Mouse (Mus musculus): ENCODE measurements around the gene Ppp1r3f. TPM values are rescaled to one million over a fixed set of nuclear protein-coding genes. Genes with fewer than 3 reads are reported as not detected.

Ppp1r3f gene
- total RNA-seq, 2 experiments from 2014 or later = 0.68 TPM; not detected in 1

DNA sequence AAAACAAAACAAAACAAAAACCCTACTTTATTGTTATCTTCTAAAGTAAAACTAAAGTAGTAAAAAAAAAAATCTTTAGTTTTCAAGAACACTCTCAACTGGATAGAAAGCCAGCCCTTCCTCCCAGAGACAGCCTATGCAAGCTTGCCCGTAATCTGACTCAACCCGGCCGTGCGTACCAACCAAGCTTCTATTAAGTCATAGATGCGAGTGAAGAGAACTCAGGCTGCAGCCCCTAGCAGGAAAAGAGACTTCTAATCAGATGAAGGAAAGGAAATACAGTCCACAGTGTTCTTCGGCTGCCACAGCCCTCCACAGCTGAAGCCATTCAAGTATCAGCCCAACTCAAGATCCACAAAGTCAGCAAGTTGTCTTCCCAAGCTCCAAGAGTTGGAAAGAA, 7.7 kb downstream of the Ppp1r3f start:
- no peak for ATAC-seq (replicated peaks; ENCODE audit: low FRiP score, poor library complexity, severe bottlenecking)

DNA sequence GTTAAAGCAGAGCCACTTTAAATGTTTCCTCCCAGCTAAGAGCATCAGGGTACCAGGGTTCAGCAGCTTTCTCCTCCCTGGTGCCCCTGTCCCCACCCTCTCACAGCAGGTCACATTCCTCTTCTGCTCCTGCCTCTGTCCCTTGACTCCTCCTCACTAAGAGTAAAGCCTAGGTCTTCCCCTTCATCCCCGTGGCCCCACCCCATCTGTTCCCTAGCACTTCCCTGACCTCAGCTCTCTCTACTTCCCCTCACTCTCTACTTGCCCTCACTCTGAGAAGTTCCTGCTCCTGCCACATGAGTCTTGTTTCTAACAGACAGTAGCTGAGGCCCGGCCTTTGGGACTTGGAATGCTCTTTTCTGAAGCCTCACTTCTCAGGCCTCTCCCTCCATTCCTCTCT, 11.0 kb downstream of the Ppp1r3f start:
- ATAC-seq (replicated peaks; ENCODE audit: low FRiP score, poor library complexity, severe bottlenecking) = no peak

DNA sequence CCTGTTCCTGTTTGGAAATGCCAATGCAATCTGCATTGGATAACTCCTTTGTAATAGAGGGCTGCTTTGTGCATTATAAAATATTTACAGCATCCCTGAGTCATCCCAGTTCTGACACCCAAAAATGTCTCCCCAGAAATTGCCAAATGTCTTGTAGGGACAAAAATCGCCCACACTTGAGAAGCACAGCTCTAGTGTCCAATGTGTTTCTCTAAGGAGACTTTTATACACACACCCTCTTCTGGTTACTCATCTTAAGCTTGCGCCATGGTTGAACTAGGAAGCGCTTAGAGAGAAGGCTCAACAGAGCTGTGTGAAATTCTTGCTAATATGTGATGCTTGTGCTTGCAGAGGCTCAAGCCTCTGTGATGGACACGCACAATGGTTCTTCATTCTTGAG, 20.6 kb downstream of the Ppp1r3f start:
- no peak for ATAC-seq (replicated peaks; ENCODE audit: low FRiP score, poor library complexity, severe bottlenecking)

DNA sequence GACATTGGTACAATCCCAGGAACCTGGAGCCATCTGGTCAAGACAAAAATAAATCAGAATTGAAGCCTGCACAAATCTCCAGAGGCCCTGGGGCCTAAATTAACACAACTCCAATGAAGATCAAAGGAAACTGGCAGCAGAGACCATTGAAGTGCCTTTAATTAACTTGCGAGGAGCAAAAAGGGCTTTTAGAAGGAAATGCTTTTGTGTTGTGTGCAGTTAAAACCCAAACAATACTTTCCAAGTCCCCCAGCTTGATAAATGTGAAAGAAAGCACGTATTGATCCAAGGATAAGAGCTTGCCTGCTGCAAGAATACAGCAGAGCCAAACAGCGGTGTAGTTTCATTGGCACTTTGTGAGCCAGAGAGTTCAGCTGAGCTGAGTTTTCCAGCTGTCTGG, 49.1 kb downstream of the Ppp1r3f start:
- ATAC-seq (replicated peaks; ENCODE audit: low FRiP score, poor library complexity, severe bottlenecking) = no peak

Other genes starting within 250 kb of the Ppp1r3f start
- gene Usp27x, start 198.5 kb downstream of the Ppp1r3f start, total RNA-seq (2015; ENCODE audit: low replicate concordance) = 0.38 TPM in 1 of 2 replicates, not detected in the other
- not detected in 2 replicates for gene Usp27x, start 198.5 kb downstream of the Ppp1r3f start, total RNA-seq (2017; ENCODE audit: low replicate concordance)
- not detected in 2 replicates for gene Foxp3, start 639 bp downstream of the Ppp1r3f start, total RNA-seq (2015; ENCODE audit: low replicate concordance)
- not detected in 2 replicates for gene Foxp3, start 639 bp downstream of the Ppp1r3f start, total RNA-seq (2017; ENCODE audit: low replicate concordance)
- gene Ccdc22, start 31.2 kb upstream of the Ppp1r3f start, total RNA-seq (2015; ENCODE audit: low replicate concordance) = 3.1 and 4.0 TPM in 2 replicates
- gene Ccdc22, start 31.2 kb upstream of the Ppp1r3f start, total RNA-seq (2017; ENCODE audit: low replicate concordance) = 6.0 and 6.4 TPM in 2 replicates
- not detected in 2 replicates for gene Cacna1f, start 32.8 kb upstream of the Ppp1r3f start, total RNA-seq (2015; ENCODE audit: low replicate concordance)
- gene Cacna1f, start 32.8 kb upstream of the Ppp1r3f start, total RNA-seq (2017; ENCODE audit: low replicate concordance) = not detected in 2 replicates
- gene Syp, start 64.2 kb upstream of the Ppp1r3f start, total RNA-seq (2015; ENCODE audit: low replicate concordance) = 15.6 TPM in 1 of 2 replicates, not detected in the other
- gene Syp, start 64.2 kb upstream of the Ppp1r3f start, total RNA-seq (2017; ENCODE audit: low replicate concordance) = 0.28 and 0.51 TPM in 2 replicates
- 2.5 and 5.0 TPM in 2 replicates for gene Prickle3, start 83.0 kb upstream of the Ppp1r3f start, total RNA-seq (2015; ENCODE audit: low replicate concordance)
- 1.0 and 2.1 TPM in 2 replicates for gene Prickle3, start 83.0 kb upstream of the Ppp1r3f start, total RNA-seq (2017; ENCODE audit: low replicate concordance)
- 137 and 180 TPM in 2 replicates for gene Plp2, start 97.1 kb upstream of the Ppp1r3f start, total RNA-seq (2015; ENCODE audit: low replicate concordance)
- gene Plp2, start 97.1 kb upstream of the Ppp1r3f start, total RNA-seq (2017; ENCODE audit: low replicate concordance) = 26.9 and 37.0 TPM in 2 replicates
- not detected in 2 replicates for gene Magix, start 107.0 kb upstream of the Ppp1r3f start, total RNA-seq (2015; ENCODE audit: low replicate concordance)
- 0.09 TPM in 1 of 2 replicates, not detected in the other for gene Magix, start 107.0 kb upstream of the Ppp1r3f start, total RNA-seq (2017; ENCODE audit: low replicate concordance)
- gene Gpkow, start 122.8 kb upstream of the Ppp1r3f start, total RNA-seq (2015; ENCODE audit: low replicate concordance) = 7.9 and 13.4 TPM in 2 replicates
- gene Gpkow, start 122.8 kb upstream of the Ppp1r3f start, total RNA-seq (2017; ENCODE audit: low replicate concordance) = 9.0 and 11.3 TPM in 2 replicates
- 139 and 161 TPM in 2 replicates for gene Wdr45, start 140.1 kb upstream of the Ppp1r3f start, total RNA-seq (2015; ENCODE audit: low replicate concordance)
- gene Wdr45, start 140.1 kb upstream of the Ppp1r3f start, total RNA-seq (2017; ENCODE audit: low replicate concordance) = 102 and 111 TPM in 2 replicates
- not detected in 2 replicates for gene Gm45208, start 148.0 kb upstream of the Ppp1r3f start, total RNA-seq (2015; ENCODE audit: low replicate concordance)
- gene Gm45208, start 148.0 kb upstream of the Ppp1r3f start, total RNA-seq (2017; ENCODE audit: low replicate concordance) = not detected in 2 replicates
- gene Praf2, start 154.2 kb upstream of the Ppp1r3f start, total RNA-seq (2015; ENCODE audit: low replicate concordance) = 4.8 and 10.0 TPM in 2 replicates
- 1.5 and 2.8 TPM in 2 replicates for gene Praf2, start 154.2 kb upstream of the Ppp1r3f start, total RNA-seq (2017; ENCODE audit: low replicate concordance)
- not detected in 2 replicates for gene Ccdc120, start 176.6 kb upstream of the Ppp1r3f start, total RNA-seq (2015; ENCODE audit: low replicate concordance)
- 1.8 TPM in 1 of 2 replicates, not detected in the other for gene Ccdc120, start 176.6 kb upstream of the Ppp1r3f start, total RNA-seq (2017; ENCODE audit: low replicate concordance)
- gene Tfe3, start 188.3 kb upstream of the Ppp1r3f start, total RNA-seq (2015; ENCODE audit: low replicate concordance) = 16.1 and 20.2 TPM in 2 replicates
- 7.1 and 18.2 TPM in 2 replicates for gene Tfe3, start 188.3 kb upstream of the Ppp1r3f start, total RNA-seq (2017; ENCODE audit: low replicate concordance)
- 146 and 177 TPM in 2 replicates for gene Gripap1, start 215.5 kb upstream of the Ppp1r3f start, total RNA-seq (2015; ENCODE audit: low replicate concordance)
- gene Gripap1, start 215.5 kb upstream of the Ppp1r3f start, total RNA-seq (2017; ENCODE audit: low replicate concordance) = 200 and 207 TPM in 2 replicates
- gene Kcnd1, start 248.0 kb upstream of the Ppp1r3f start, total RNA-seq (2015; ENCODE audit: low replicate concordance) = 4.8 and 5.4 TPM in 2 replicates
- 3.6 and 4.5 TPM in 2 replicates for gene Kcnd1, start 248.0 kb upstream of the Ppp1r3f start, total RNA-seq (2017; ENCODE audit: low replicate concordance)